Mouse (Mus musculus) thymus, adult 2 months (tissue): ENCODE results near the gene AI464131.

Experiments used
- CTCF ChIP-seq: fragments of 200-500 bp; IDR thresholded peaks from 2 replicates; pipeline ENCODE4 v1.5.1; 2012; ENCODE audit warnings: mild to moderate bottlenecking, control low read depth, low read length, moderate library complexity, borderline replicate concordance; ENCODE audit not compliant: control insufficient read depth, poor library complexity, insufficient read depth; ENCODE audit errors: extremely low read depth
- POLR2A ChIP-seq: fragments of 200-500 bp; IDR thresholded peaks from 2 replicates; pipeline ENCODE4 v1.6.1; 2012; ENCODE audit warnings: mild to moderate bottlenecking, low read length, control low read depth, moderate library complexity; ENCODE audit not compliant: control insufficient read depth, poor library complexity, insufficient read depth; ENCODE audit errors: extremely low read depth

DNA sequence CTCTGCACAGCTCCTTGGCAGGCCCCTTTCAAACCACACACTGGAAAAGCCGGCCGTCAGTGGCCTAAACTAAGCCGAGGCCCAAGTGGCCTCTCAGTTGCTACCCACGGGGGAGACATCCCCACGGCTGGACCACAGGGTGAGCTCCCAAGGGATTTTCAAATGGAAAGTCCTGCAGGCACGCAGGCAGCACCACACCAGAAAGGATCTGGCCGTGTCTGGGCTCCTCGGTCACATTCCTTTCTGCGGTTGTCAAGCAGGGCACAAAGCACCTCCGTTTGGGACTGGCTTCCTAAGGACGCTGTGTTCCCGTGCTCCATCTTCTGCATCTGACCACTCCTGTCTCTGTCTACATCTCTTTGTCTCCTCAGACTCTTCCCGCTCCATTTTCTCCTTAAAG is 24.2 kb upstream of the AI464131 start:
- TF ChIP-seq POLR2A, result no peak
- TF ChIP-seq CTCF, result no peak
